Mouse (Mus musculus) right cerebral cortex, postnatal 36 days (tissue): Measurements from ENCODE around the gene Inpp5a.

Experiments used
- DNase-seq, 2 experiments: peaks; one replicate each; pipeline ENCODE4 v3.0.0; 2022; ENCODE audit warnings: low spot score in 2 of 2, mixed read lengths in 1 of 2

Gene Inpp5a

GRCm38 (mm10) chr7:139439922-139440895 is 51.3 kb downstream of the Inpp5a start:
- DNase-seq = no peak

- no peak for DNase-seq
These were observed 52.1 kb downstream of the Inpp5a start for GRCm38 (mm10) chr7:139441022-139441421.

- no peak for DNase-seq
These were observed 52.9 kb downstream of the Inpp5a start for GRCm38 (mm10) chr7:139441761-139442211.

- no peak for DNase-seq
These were observed 56.7 kb downstream of the Inpp5a start for GRCm38 (mm10) chr7:139445621-139446020.

- no peak for DNase-seq
These were observed 58.5 kb downstream of the Inpp5a start for GRCm38 (mm10) chr7:139447381-139447780.

GRCm38 (mm10) chr7:139450186-139450998 is 61.5 kb downstream of the Inpp5a start:
- DNase-seq = no peak

- DNase-seq = no peak
These were observed 62.8 kb downstream of the Inpp5a start for GRCm38 (mm10) chr7:139451711-139452110.

GRCm38 (mm10) chr7:139452199-139452598 is 63.3 kb downstream of the Inpp5a start:
- DNase-seq = no peak

- no peak for DNase-seq
These were observed 64.3 kb downstream of the Inpp5a start for GRCm38 (mm10) chr7:139453198-139453597.

GRCm38 (mm10) chr7:139454285-139454684 is 65.4 kb downstream of the Inpp5a start:
- no peak for DNase-seq

GRCm38 (mm10) chr7:139456759-139457158 is 67.8 kb downstream of the Inpp5a start:
- no peak for DNase-seq

- DNase-seq = no peak
These were observed 72.4 kb downstream of the Inpp5a start for GRCm38 (mm10) chr7:139461344-139461743.

- DNase-seq = no peak
These were observed 73.2 kb downstream of the Inpp5a start for GRCm38 (mm10) chr7:139462142-139462541.

- no peak for DNase-seq
These were observed 76.6 kb downstream of the Inpp5a start for GRCm38 (mm10) chr7:139465538-139465937.

- DNase-seq = no peak
These were observed 77.7 kb downstream of the Inpp5a start for GRCm38 (mm10) chr7:139466484-139467176.

- DNase-seq = no peak
These were observed 78.4 kb downstream of the Inpp5a start for GRCm38 (mm10) chr7:139467177-139467895.

- DNase-seq = no peak
These were observed 79.0 kb downstream of the Inpp5a start for GRCm38 (mm10) chr7:139467896-139468279.

- DNase-seq = no peak
These were observed 79.5 kb downstream of the Inpp5a start for GRCm38 (mm10) chr7:139468440-139468839.

GRCm38 (mm10) chr7:139469457-139469856 is 80.5 kb downstream of the Inpp5a start:
- no peak for DNase-seq

- DNase-seq = no peak
These were observed 81.6 kb downstream of the Inpp5a start for GRCm38 (mm10) chr7:139470481-139470880.

GRCm38 (mm10) chr7:139472052-139472451 is 83.1 kb downstream of the Inpp5a start:
- DNase-seq = no peak
